In genomic region chr4:139211975-139212831, GRCm38 (mm10) we compare ENCODE assay signal across 10 mouse cellular contexts. TPM values are rescaled to one million over a fixed set of nuclear protein-coding genes. Genes with fewer than 3 reads are reported as not detected.
A peak's percentile ranks its signal among the peaks of the same experiment; 100 is the strongest.
DNase-seq lines count a peak whose midpoint lies in the region; ATAC-seq and TF ChIP-seq lines count a peak whose summit lies in the region.
"Had no signal": no experiment of that assay in that cellular context is flagged by ENCODE, and none has a peak within 500 bp of the region (broad histone marks: within the 10 kb centered on the region; RNA-seq: fewer than 3 reads in every experiment).

No protein-coding gene starts in this region.

- no peaks in the 10 kb centered on the region for H3K36me3 ChIP-seq in heart, embryonic 11.5 days (ENCODE audit: control insufficient read depth, insufficient read depth, low read length)
- no peaks in the 10 kb centered on the region for H3K36me3 ChIP-seq in ES-Bruce4 (ENCODE audit: control insufficient read depth, insufficient read depth, low read length, poor library complexity, severe bottlenecking)
- H3K36me3 ChIP-seq in liver, embryonic 15.5 days (replicated peaks): 0 out of 2 replicates have a peak, but pooled peaks cover 26% of the 10 kb centered on the region
- 0 out of 2 replicates have a peak, but pooled peaks cover 4% of the 10 kb centered on the region for H3K36me3 ChIP-seq in hindbrain, embryonic 14.5 days (replicated peaks; ENCODE audit: control insufficient read depth, insufficient read depth)
- H3K36me3 ChIP-seq: hindbrain, embryonic 15.5 days had no signal

- TF ChIP-seq POLR2A in ES-Bruce4 (IDR thresholded peaks at IDR 0.05; ENCODE audit: insufficient read depth, low read length): no peak

- no peak for ATAC-seq in heart, embryonic 11.5 days (replicated peaks; ENCODE audit: insufficient number of reproducible peaks, low FRiP score, low TSS enrichment)
- ATAC-seq in erythroblast, adult 5-6 weeks (replicated peaks; ENCODE audit: low FRiP score, poor library complexity, severe bottlenecking): 0 out of 2 replicates have a peak, but pooled peaks have one; percentile 22
- ATAC-seq in liver, embryonic 15.5 days (ENCODE audit: insufficient read depth): peak; percentile 58
- no peak for ATAC-seq in inflammation-experienced regulatory T-cells, adult 6 months
- no peak for ATAC-seq in hindbrain, embryonic 14.5 days (ENCODE audit: low FRiP score)

- no peak overlapping the region for H3K4me2 ChIP-seq in heart, embryonic 11.5 days
- peak overlapping the region; percentile 55 for H3K4me2 ChIP-seq in liver, embryonic 15.5 days
- H3K4me2 ChIP-seq in hindbrain, embryonic 14.5 days (replicated peaks): no peak overlapping the region
- H3K4me2 ChIP-seq: hindbrain, embryonic 15.5 days; neural tube, embryonic 13.5 days had no signal

- no peak for DNase-seq in heart, adult 18-20 months
- DNase-seq in hindbrain, embryonic 14.5 days (ENCODE audit: low spot score): no peak
- no peak for DNase-seq in embryo, embryonic 9.5 days (ENCODE audit: extremely low spot score)

- no peak overlapping the region for H3K9ac ChIP-seq in heart, embryonic 11.5 days (ENCODE audit: low read depth, low read length)
- no peak overlapping the region for H3K9ac ChIP-seq in ES-Bruce4 (ENCODE audit: low read depth, poor library complexity, severe bottlenecking)
- no peak overlapping the region for H3K9ac ChIP-seq in liver, embryonic 15.5 days
- H3K9ac ChIP-seq in hindbrain, embryonic 14.5 days: no peak overlapping the region
- H3K9ac ChIP-seq: hindbrain, embryonic 15.5 days; neural tube, embryonic 13.5 days had no signal

- H3K4me1 ChIP-seq in heart, embryonic 11.5 days (ENCODE audit: control insufficient read depth, insufficient read depth, low read length): peaks cover 57% of the 10 kb centered on the region
- H3K4me1 ChIP-seq in ES-Bruce4 (ENCODE audit: control insufficient read depth, insufficient read depth, low read length): peaks cover 5% of the 10 kb centered on the region
- peaks cover 70% of the 10 kb centered on the region for H3K4me1 ChIP-seq in liver, embryonic 15.5 days (replicated peaks)
- peaks cover 29% of the 10 kb centered on the region for H3K4me1 ChIP-seq in hindbrain, embryonic 14.5 days (replicated peaks; ENCODE audit: control insufficient read depth, insufficient read depth, low read length)

- no peak overlapping the region for H3K4me3 ChIP-seq in heart, embryonic 11.5 days (ENCODE audit: low read depth, low read length)
- no peak overlapping the region for H3K4me3 ChIP-seq in ES-Bruce4 (ENCODE audit: low read depth, low read length)
- no peak overlapping the region for H3K4me3 ChIP-seq in liver, embryonic 15.5 days (replicated peaks)
- no peak overlapping the region for H3K4me3 ChIP-seq in hindbrain, embryonic 14.5 days (replicated peaks; ENCODE audit: low read length)
- H3K4me3 ChIP-seq: hindbrain, embryonic 15.5 days; neural tube, embryonic 13.5 days had no signal

- H3K27me3 ChIP-seq in heart, embryonic 11.5 days (ENCODE audit: control insufficient read depth, insufficient read depth, low read length): no peaks in the 10 kb centered on the region
- no peaks in the 10 kb centered on the region for H3K27me3 ChIP-seq in ES-Bruce4 (ENCODE audit: control insufficient read depth, insufficient read depth, low read length, poor library complexity, severe bottlenecking)
- H3K27me3 ChIP-seq in liver, embryonic 15.5 days: no peaks in the 10 kb centered on the region
- no peaks in the 10 kb centered on the region for H3K27me3 ChIP-seq in hindbrain, embryonic 14.5 days (ENCODE audit: control insufficient read depth, insufficient read depth, low read length)
- H3K27me3 ChIP-seq: hindbrain, embryonic 15.5 days; neural tube, embryonic 13.5 days had no signal

- TF ChIP-seq EP300 in ES-Bruce4 (IDR thresholded peaks at IDR 0.05; ENCODE audit: insufficient read depth, low read depth, low read length): no peak

- 68% methylated on average over 17 of the region's 17 CpGs for WGBS in heart, embryonic 11.5 days (ENCODE audit: insufficient replicate concordance)
- WGBS in liver, embryonic 15.5 days (ENCODE audit: insufficient replicate concordance): 30% methylated on average over 17 of the region's 17 CpGs
- WGBS in hindbrain, embryonic 14.5 days: 68% methylated on average over 17 of the region's 17 CpGs

- peak; percentile 60 for TF ChIP-seq CTCF in ES-Bruce4 (IDR thresholded peaks at IDR 0.05; ENCODE audit: low read depth, low read length)

- peak overlapping the region; percentile 35; the same call in 1 of the 2 replicates for H3K27ac ChIP-seq in heart, embryonic 11.5 days (ENCODE audit: low read depth, low read length)
- no peak overlapping the region for H3K27ac ChIP-seq in ES-Bruce4 (ENCODE audit: insufficient read depth, low read length)
- peak overlapping the region; percentile 35; the same call in 1 of the 2 replicates for H3K27ac ChIP-seq in liver, embryonic 15.5 days (replicated peaks)
- H3K27ac ChIP-seq in hindbrain, embryonic 14.5 days: no peak overlapping the region
- H3K27ac ChIP-seq: hindbrain, embryonic 15.5 days; neural tube, embryonic 13.5 days had no signal

- H3K9me3 ChIP-seq in heart, embryonic 11.5 days (replicated peaks; ENCODE audit: control insufficient read depth, low read length): no peaks in the 10 kb centered on the region
- no peaks in the 10 kb centered on the region for H3K9me3 ChIP-seq in ES-Bruce4 (replicated peaks; ENCODE audit: control insufficient read depth, insufficient read depth, low read length, poor library complexity, severe bottlenecking)
- H3K9me3 ChIP-seq in liver, embryonic 15.5 days (replicated peaks): no peaks in the 10 kb centered on the region
- no peaks in the 10 kb centered on the region for H3K9me3 ChIP-seq in hindbrain, embryonic 14.5 days (ENCODE audit: control insufficient read depth, low read length)
- H3K9me3 ChIP-seq: hindbrain, embryonic 15.5 days; neural tube, embryonic 13.5 days had no signal

RNA-seq across cellular contexts. Expression of gene Capzb, which starts 19.5 kb away (rescaled TPM):
- polyA plus RNA-seq in heart, embryonic 11.5 days (2014; fragmentation: Nextera tagmentation; extraction: Ambion mirVana): 316 and 319 TPM in 2 replicates
- 100 to 1,000 TPM; 356 to 380 TPM for total RNA-seq in heart, adult 18-20 months (2021)
- polyA plus RNA-seq in ES-Bruce4 (2011; ENCODE audit: insufficient read depth, insufficient read length, low read depth, missing spikeins): 293 and 299 TPM in 2 replicates
- 128 and 139 TPM in 2 replicates for total RNA-seq in erythroblast, adult 5-6 weeks (2015; ENCODE audit: low replicate concordance)
- 29.7 and 37.6 TPM in 2 replicates for total RNA-seq in erythroblast, adult 5-6 weeks (2017; ENCODE audit: low replicate concordance)
- 148 and 153 TPM in 2 replicates for polyA plus RNA-seq in liver, embryonic 15.5 days (2015; fragmentation: Nextera tagmentation; extraction: Ambion mirVana)
- polyA plus RNA-seq in inflammation-experienced regulatory T-cells, adult 6 months (2017; shearing (Covaris generic)): 100 to 1,000 TPM; 536 to 831 (median 607) TPM
- polyA plus RNA-seq in hindbrain, embryonic 14.5 days (2014; fragmentation: Nextera tagmentation; extraction: Ambion mirVana): 248 and 249 TPM in 2 replicates

Comparison
In these comparisons a context has a peak if more than half of its experiments do, and no peak if none do; other contexts are left out.
1. ATAC-seq: peak in erythroblast, adult 5-6 weeks (single experiment) and liver, embryonic 15.5 days (single experiment); none in heart, embryonic 11.5 days (single experiment), inflammation-experienced regulatory T-cells, adult 6 months (single experiment) and hindbrain, embryonic 14.5 days (single experiment).
2. H3K27ac ChIP-seq: peak in heart, embryonic 11.5 days (single experiment) and liver, embryonic 15.5 days (single experiment); none in ES-Bruce4 (single experiment) and hindbrain, embryonic 14.5 days (single experiment).